Mouse (Mus musculus): ENCODE data around the gene Inppl1. TPM values are rescaled to one million over a fixed set of nuclear protein-coding genes. Genes with fewer than 3 reads are reported as not detected.
A peak's percentile ranks its signal among the peaks of the same experiment; 100 is the strongest.

Inppl1 gene
- polyA plus RNA-seq, 1 experiment from 2014 or later = 33.6 TPM

GRCm38 (mm10) chr7:101857094-101857493, 19.1 kb upstream of the Inppl1 start, which contains the start of gene Folr2:
TSS of gene Folr2 (minus strand) at chr7:101857194.
- Histone ChIP-seq H3K4me1 (ENCODE audit: control insufficient read depth, insufficient read depth, low read length) (no peaks in the 10 kb centered on the region), H3K9me3 (replicated peaks; ENCODE audit: control insufficient read depth, low read length) (no peaks in the 10 kb centered on the region), H3K9ac (ENCODE audit: low read depth, low read length) (no peak within 1 kb of the TSS), H3K36me3 (ENCODE audit: control insufficient read depth, insufficient read depth, low read length) (no peaks in the 10 kb centered on the region), H3K4me2 (no peak within 1 kb of the TSS), H3K27me3 (ENCODE audit: control insufficient read depth, insufficient read depth, low read length) (no peaks in the 10 kb centered on the region), H3K4me3 (ENCODE audit: low read depth, low read length) (no peak within 1 kb of the TSS), H3K27ac (ENCODE audit: low read depth, low read length) (no peak within 1 kb of the TSS)
- WGBS (ENCODE audit: insufficient replicate concordance) = 84% methylated on average over 4 of the region's 4 CpGs
- ATAC-seq (replicated peaks; ENCODE audit: insufficient number of reproducible peaks, low FRiP score, low TSS enrichment) = no peak

- Histone ChIP-seq H3K9me3 (replicated peaks; ENCODE audit: control insufficient read depth, low read length) (no peaks in the 10 kb centered on the region), H3K36me3 (ENCODE audit: control insufficient read depth, insufficient read depth, low read length) (no peaks in the 10 kb centered on the region), H3K4me3 (ENCODE audit: low read depth, low read length) (no peak overlapping the region), H3K4me1 (ENCODE audit: control insufficient read depth, insufficient read depth, low read length) (no peaks in the 10 kb centered on the region), H3K27me3 (ENCODE audit: control insufficient read depth, insufficient read depth, low read length) (no peaks in the 10 kb centered on the region), H3K4me2 (no peak overlapping the region), H3K27ac (ENCODE audit: low read depth, low read length) (no peak overlapping the region), H3K9ac (ENCODE audit: low read depth, low read length) (no peak overlapping the region)
- ATAC-seq (replicated peaks; ENCODE audit: insufficient number of reproducible peaks, low FRiP score, low TSS enrichment) = no peak
- 52% methylated on average over 2 of the region's 2 CpGs for WGBS (ENCODE audit: insufficient replicate concordance)
These were observed 15.8 kb upstream of the Inppl1 start for GRCm38 (mm10) chr7:101853816-101854215.

GRCm38 (mm10) chr7:101852846-101853245, 14.8 kb upstream of the Inppl1 start:
- H3K4me2 ChIP-seq = no peak overlapping the region
- H3K36me3 ChIP-seq (ENCODE audit: control insufficient read depth, insufficient read depth, low read length) = no peaks in the 10 kb centered on the region
- H3K27ac ChIP-seq (ENCODE audit: low read depth, low read length) = no peak overlapping the region
- H3K9ac ChIP-seq (ENCODE audit: low read depth, low read length) = no peak overlapping the region
- H3K9me3 ChIP-seq (replicated peaks; ENCODE audit: control insufficient read depth, low read length) = no peaks in the 10 kb centered on the region
- no peak for ATAC-seq (replicated peaks; ENCODE audit: insufficient number of reproducible peaks, low FRiP score, low TSS enrichment)
- no peaks in the 10 kb centered on the region for H3K4me1 ChIP-seq (ENCODE audit: control insufficient read depth, insufficient read depth, low read length)
- no peaks in the 10 kb centered on the region for H3K27me3 ChIP-seq (ENCODE audit: control insufficient read depth, insufficient read depth, low read length)
- H3K4me3 ChIP-seq (ENCODE audit: low read depth, low read length) = no peak overlapping the region
- WGBS (ENCODE audit: insufficient replicate concordance) = 82% methylated on average over 6 of the region's 6 CpGs

GRCm38 (mm10) chr7:101851689-101852088, 13.7 kb upstream of the Inppl1 start:
- no peak for ATAC-seq (replicated peaks; ENCODE audit: insufficient number of reproducible peaks, low FRiP score, low TSS enrichment)
- 75% methylated on average over 6 of the region's 6 CpGs for WGBS (ENCODE audit: insufficient replicate concordance)
- Histone ChIP-seq H3K4me2 (no peak overlapping the region), H3K9ac (ENCODE audit: low read depth, low read length) (no peak overlapping the region), H3K4me1 (ENCODE audit: control insufficient read depth, insufficient read depth, low read length) (no peaks in the 10 kb centered on the region), H3K4me3 (ENCODE audit: low read depth, low read length) (no peak overlapping the region), H3K36me3 (ENCODE audit: control insufficient read depth, insufficient read depth, low read length) (no peaks in the 10 kb centered on the region), H3K27ac (ENCODE audit: low read depth, low read length) (no peak overlapping the region), H3K9me3 (replicated peaks; ENCODE audit: control insufficient read depth, low read length) (no peaks in the 10 kb centered on the region), H3K27me3 (ENCODE audit: control insufficient read depth, insufficient read depth, low read length) (no peaks in the 10 kb centered on the region)

GRCm38 (mm10) chr7:101847934-101848333, 9.9 kb upstream of the Inppl1 start:
- no peak overlapping the region for H3K4me2 ChIP-seq
- H3K9ac ChIP-seq (ENCODE audit: low read depth, low read length) = no peak overlapping the region
- H3K9me3 ChIP-seq (replicated peaks; ENCODE audit: control insufficient read depth, low read length) = no peaks in the 10 kb centered on the region
- H3K27ac ChIP-seq (ENCODE audit: low read depth, low read length) = no peak overlapping the region
- 83% methylated on average over 1 of the region's 1 CpGs for WGBS (ENCODE audit: insufficient replicate concordance)
- no peaks in the 10 kb centered on the region for H3K4me1 ChIP-seq (ENCODE audit: control insufficient read depth, insufficient read depth, low read length)
- H3K36me3 ChIP-seq (ENCODE audit: control insufficient read depth, insufficient read depth, low read length) = no peaks in the 10 kb centered on the region
- no peak overlapping the region for H3K4me3 ChIP-seq (ENCODE audit: low read depth, low read length)
- no peak for ATAC-seq (replicated peaks; ENCODE audit: insufficient number of reproducible peaks, low FRiP score, low TSS enrichment)
- no peaks in the 10 kb centered on the region for H3K27me3 ChIP-seq (ENCODE audit: control insufficient read depth, insufficient read depth, low read length)

- Histone ChIP-seq H3K4me3 (ENCODE audit: low read depth, low read length) (no peak overlapping the region), H3K4me1 (ENCODE audit: control insufficient read depth, insufficient read depth, low read length) (no peaks in the 10 kb centered on the region), H3K27me3 (ENCODE audit: control insufficient read depth, insufficient read depth, low read length) (no peaks in the 10 kb centered on the region), H3K36me3 (ENCODE audit: control insufficient read depth, insufficient read depth, low read length) (no peaks in the 10 kb centered on the region), H3K27ac (ENCODE audit: low read depth, low read length) (no peak overlapping the region), H3K9me3 (replicated peaks; ENCODE audit: control insufficient read depth, low read length) (no peaks in the 10 kb centered on the region), H3K9ac (ENCODE audit: low read depth, low read length) (no peak overlapping the region), H3K4me2 (no peak overlapping the region)
- ATAC-seq (replicated peaks; ENCODE audit: insufficient number of reproducible peaks, low FRiP score, low TSS enrichment) = no peak
- 64% methylated on average over 6 of the region's 6 CpGs for WGBS (ENCODE audit: insufficient replicate concordance)
These were observed 6.2 kb upstream of the Inppl1 start for GRCm38 (mm10) chr7:101844186-101844585.

- under 1% methylated on average over 20 of the region's 20 CpGs for WGBS (ENCODE audit: insufficient replicate concordance)
- ATAC-seq (replicated peaks; ENCODE audit: insufficient number of reproducible peaks, low FRiP score, low TSS enrichment) = peak; percentile 5; the same call in 1 of the 2 replicates
These were observed 849 bp downstream of the Inppl1 start for GRCm38 (mm10) chr7:101837154-101837605.

GRCm38 (mm10) chr7:101836271-101837153, 1.5 kb downstream of the Inppl1 start:
- H3K4me1 ChIP-seq (ENCODE audit: control insufficient read depth, insufficient read depth, low read length) = peaks cover 22% of the 10 kb centered on the region
- peak overlapping the region; percentile 87 for H3K4me2 ChIP-seq
- H3K9me3 ChIP-seq (replicated peaks; ENCODE audit: control insufficient read depth, low read length) = no peaks in the 10 kb centered on the region
- no peaks in the 10 kb centered on the region for H3K27me3 ChIP-seq (ENCODE audit: control insufficient read depth, insufficient read depth, low read length)
- peak overlapping the region; percentile 86 for H3K9ac ChIP-seq (ENCODE audit: low read depth, low read length)
- peak overlapping the region; percentile 90 for H3K27ac ChIP-seq (ENCODE audit: low read depth, low read length)
- peak overlapping the region; percentile 70 for H3K4me3 ChIP-seq (ENCODE audit: low read depth, low read length)
- WGBS (ENCODE audit: insufficient replicate concordance) = under 1% methylated on average over 59 of the region's 63 CpGs
- ATAC-seq (replicated peaks; ENCODE audit: insufficient number of reproducible peaks, low FRiP score, low TSS enrichment) = peak; percentile 57; the same call in 1 of the 2 replicates
- H3K36me3 ChIP-seq (ENCODE audit: control insufficient read depth, insufficient read depth, low read length) = peaks cover 10% of the 10 kb centered on the region

More at GRCm38 (mm10) chr7:101837154-101837605, 849 bp downstream of the Inppl1 start:
- peaks cover 3% of the 10 kb centered on the region for H3K36me3 ChIP-seq (ENCODE audit: control insufficient read depth, insufficient read depth, low read length)
- H3K4me1 ChIP-seq (ENCODE audit: control insufficient read depth, insufficient read depth, low read length) = peaks cover 22% of the 10 kb centered on the region
- H3K9ac ChIP-seq (ENCODE audit: low read depth, low read length) = peak overlapping the region; percentile 86
- H3K27me3 ChIP-seq (ENCODE audit: control insufficient read depth, insufficient read depth, low read length) = no peaks in the 10 kb centered on the region
- peak overlapping the region; percentile 70 for H3K4me3 ChIP-seq (ENCODE audit: low read depth, low read length)
- peak overlapping the region; percentile 90 for H3K27ac ChIP-seq (ENCODE audit: low read depth, low read length)
- peak overlapping the region; percentile 87 for H3K4me2 ChIP-seq
- H3K9me3 ChIP-seq (replicated peaks; ENCODE audit: control insufficient read depth, low read length) = no peaks in the 10 kb centered on the region

Data from heart, embryonic 11.5 days (tissue).